Mouse (Mus musculus): ENCODE data around the gene Tbc1d10b. TPM values are rescaled to one million over a fixed set of nuclear protein-coding genes. Genes with fewer than 3 reads are reported as not detected.

The Tbc1d10b gene
- polyA plus RNA-seq, 1 experiment from 2014 or later: 32.9 TPM

- Histone ChIP-seq H3K9ac (no peak overlapping the region), H3K9me3 (no peaks in the 10 kb centered on the region), H3K4me3 (no peak overlapping the region), H3K4me1 (replicated peaks) (no peaks in the 10 kb centered on the region), H3K27ac (replicated peaks) (no peak overlapping the region), H3K36me3 (no peaks in the 10 kb centered on the region), H3K4me2 (no peak overlapping the region), H3K27me3 (no peaks in the 10 kb centered on the region)
- ATAC-seq (ENCODE audit: low read depth): no peak
- WGBS: 95% methylated on average over 3 of the region's 3 CpGs
Observed at GRCm38 (mm10) chr7:127223106-127223505, 14.8 kb upstream of the Tbc1d10b start.

GRCm38 (mm10) chr7:127220440-127220839, 12.2 kb upstream of the Tbc1d10b start:
- Histone ChIP-seq H3K4me3 (no peak overlapping the region), H3K9me3 (no peaks in the 10 kb centered on the region), H3K4me1 (replicated peaks) (no peaks in the 10 kb centered on the region), H3K9ac (no peak overlapping the region), H3K4me2 (no peak overlapping the region), H3K36me3 (no peaks in the 10 kb centered on the region), H3K27me3 (no peaks in the 10 kb centered on the region), H3K27ac (replicated peaks) (no peak overlapping the region)
- WGBS: 83% methylated on average over 6 of the region's 6 CpGs
- ATAC-seq (ENCODE audit: low read depth): no peak

GRCm38 (mm10) chr7:127218670-127219069, 10.4 kb upstream of the Tbc1d10b start:
- Histone ChIP-seq H3K4me3 (no peak overlapping the region), H3K9ac (no peak overlapping the region), H3K4me1 (replicated peaks) (peaks cover 8% of the 10 kb centered on the region; the same call in 1 of the 2 replicates), H3K9me3 (no peaks in the 10 kb centered on the region), H3K4me2 (no peak overlapping the region), H3K27ac (replicated peaks) (no peak overlapping the region), H3K27me3 (peaks cover 13% of the 10 kb centered on the region), H3K36me3 (no peaks in the 10 kb centered on the region)
- ATAC-seq (ENCODE audit: low read depth): no peak
- 92% methylated on average over 4 of the region's 4 CpGs for WGBS

GRCm38 (mm10) chr7:127217901-127218642, 9.8 kb upstream of the Tbc1d10b start:
- no peaks in the 10 kb centered on the region for H3K36me3 ChIP-seq
- 82% methylated on average over 10 of the region's 10 CpGs for WGBS
- no peak overlapping the region for H3K4me2 ChIP-seq
- no peak overlapping the region for H3K27ac ChIP-seq (replicated peaks)
- no peak overlapping the region for H3K9ac ChIP-seq
- H3K4me3 ChIP-seq: no peak overlapping the region
- ATAC-seq (ENCODE audit: low read depth): no peak
- H3K4me1 ChIP-seq (replicated peaks): peaks cover 8% of the 10 kb centered on the region; the same call in 1 of the 2 replicates
- no peaks in the 10 kb centered on the region for H3K9me3 ChIP-seq
- H3K27me3 ChIP-seq: peaks cover 14% of the 10 kb centered on the region

GRCm38 (mm10) chr7:127217475-127217874, 9.2 kb upstream of the Tbc1d10b start:
- no peak overlapping the region for H3K27ac ChIP-seq (replicated peaks)
- ATAC-seq (ENCODE audit: low read depth): no peak
- no peak overlapping the region for H3K9ac ChIP-seq
- H3K27me3 ChIP-seq: peaks cover 14% of the 10 kb centered on the region
- H3K4me2 ChIP-seq: no peak overlapping the region
- H3K9me3 ChIP-seq: no peaks in the 10 kb centered on the region
- no peaks in the 10 kb centered on the region for H3K36me3 ChIP-seq
- H3K4me3 ChIP-seq: no peak overlapping the region
- WGBS: 95% methylated on average over 6 of the region's 6 CpGs
- peaks cover 8% of the 10 kb centered on the region; the same call in 1 of the 2 replicates for H3K4me1 ChIP-seq (replicated peaks)

GRCm38 (mm10) chr7:127216307-127216706, 8.0 kb upstream of the Tbc1d10b start:
- Histone ChIP-seq H3K9ac (no peak overlapping the region), H3K4me2 (no peak overlapping the region), H3K9me3 (no peaks in the 10 kb centered on the region), H3K4me1 (replicated peaks) (peaks cover 8% of the 10 kb centered on the region; the same call in 1 of the 2 replicates), H3K36me3 (no peaks in the 10 kb centered on the region), H3K27ac (replicated peaks) (no peak overlapping the region), H3K4me3 (no peak overlapping the region), H3K27me3 (peaks cover 14% of the 10 kb centered on the region)
- no peak for ATAC-seq (ENCODE audit: low read depth)
- 92% methylated on average over 5 of the region's 5 CpGs for WGBS

- Histone ChIP-seq H3K4me3 (peak overlapping the region; percentile 28), H3K9me3 (no peaks in the 10 kb centered on the region), H3K27me3 (peaks cover 14% of the 10 kb centered on the region), H3K4me2 (peak overlapping the region; percentile 50), H3K4me1 (replicated peaks) (peaks cover 8% of the 10 kb centered on the region; the same call in 1 of the 2 replicates), H3K36me3 (no peaks in the 10 kb centered on the region), H3K9ac (peak overlapping the region; percentile 49; the same call in 1 of the 2 replicates), H3K27ac (replicated peaks) (no peak overlapping the region)
- 27% methylated on average over 33 of the region's 33 CpGs for WGBS
- ATAC-seq (ENCODE audit: low read depth): peak; percentile 7; the same call in 1 of the 2 replicates
Observed at GRCm38 (mm10) chr7:127214981-127215871, 7.0 kb upstream of the Tbc1d10b start.

- H3K9me3 ChIP-seq: no peaks in the 10 kb centered on the region
- H3K27ac ChIP-seq (replicated peaks): no peak overlapping the region
- peaks cover 13% of the 10 kb centered on the region for H3K4me1 ChIP-seq (replicated peaks)
- WGBS: 31% methylated on average over 21 of the region's 21 CpGs
- H3K4me3 ChIP-seq: peak overlapping the region; percentile 28; the same call in 1 of the 2 replicates
- peaks cover 14% of the 10 kb centered on the region for H3K27me3 ChIP-seq
- no peaks in the 10 kb centered on the region for H3K36me3 ChIP-seq
- no peak for ATAC-seq (ENCODE audit: low read depth)
- 0 out of 2 replicates have a peak overlapping the region, but pooled peaks have one; percentile 49 for H3K9ac ChIP-seq
- H3K4me2 ChIP-seq: peak overlapping the region; percentile 50
Observed at GRCm38 (mm10) chr7:127214521-127214920, 6.3 kb upstream of the Tbc1d10b start.

- H3K27me3 ChIP-seq: peaks cover 14% of the 10 kb centered on the region
- no peaks in the 10 kb centered on the region for H3K9me3 ChIP-seq
- H3K36me3 ChIP-seq: no peaks in the 10 kb centered on the region
- 0 out of 2 replicates have a peak overlapping the region, but pooled peaks have one; percentile 50 for H3K4me2 ChIP-seq
- WGBS: 51% methylated on average over 12 of the region's 12 CpGs
- ATAC-seq (ENCODE audit: low read depth): no peak
- no peak overlapping the region for H3K4me3 ChIP-seq
- H3K27ac ChIP-seq (replicated peaks): no peak overlapping the region
- H3K9ac ChIP-seq: 0 out of 2 replicates have a peak overlapping the region, but pooled peaks have one; percentile 17
- H3K4me1 ChIP-seq (replicated peaks): peaks cover 17% of the 10 kb centered on the region
Observed at GRCm38 (mm10) chr7:127213930-127214329, 5.7 kb upstream of the Tbc1d10b start.

- H3K9ac ChIP-seq: no peak overlapping the region
- WGBS: 47% methylated on average over 7 of the region's 7 CpGs
- peaks cover 14% of the 10 kb centered on the region for H3K27me3 ChIP-seq
- H3K27ac ChIP-seq (replicated peaks): no peak overlapping the region
- H3K4me1 ChIP-seq (replicated peaks): peaks cover 17% of the 10 kb centered on the region
- H3K4me3 ChIP-seq: no peak overlapping the region
- no peaks in the 10 kb centered on the region for H3K36me3 ChIP-seq
- H3K4me2 ChIP-seq: no peak overlapping the region
- no peaks in the 10 kb centered on the region for H3K9me3 ChIP-seq
- no peak for ATAC-seq (ENCODE audit: low read depth)
Observed at GRCm38 (mm10) chr7:127213485-127213884, 5.2 kb upstream of the Tbc1d10b start.

GRCm38 (mm10) chr7:127212432-127213250, 4.4 kb upstream of the Tbc1d10b start:
- H3K36me3 ChIP-seq: no peaks in the 10 kb centered on the region
- no peak overlapping the region for H3K4me3 ChIP-seq
- H3K9ac ChIP-seq: no peak overlapping the region
- H3K27ac ChIP-seq (replicated peaks): no peak overlapping the region
- 93% methylated on average over 12 of the region's 12 CpGs for WGBS
- peaks cover 14% of the 10 kb centered on the region for H3K27me3 ChIP-seq
- H3K4me2 ChIP-seq: no peak overlapping the region
- H3K4me1 ChIP-seq (replicated peaks): peaks cover 17% of the 10 kb centered on the region
- ATAC-seq (ENCODE audit: low read depth): no peak
- H3K9me3 ChIP-seq: no peaks in the 10 kb centered on the region
